Mouse (Mus musculus) neural tube, embryonic 11.5 days (tissue): ENCODE measurements around the gene Wipf3. TPM values are rescaled to one million over a fixed set of nuclear protein-coding genes. Genes with fewer than 3 reads are reported as not detected.

Source experiments
- ATAC-seq: fragments of 200-750 bp; cut with Nextera tagmentation; 2 replicates; pipeline ENCODE4 v1.8.0; 2017; ENCODE audit warnings: moderate number of reproducible peaks, mild to moderate bottlenecking, moderate TSS enrichment, moderate library complexity; ENCODE audit not compliant: insufficient read depth, low FRiP score, low TSS enrichment
- DNase-seq: peaks from one replicate; pipeline ENCODE4 v3.0.0-alpha.2; 2015; ENCODE audit warnings: low spot score
- H3K27ac ChIP-seq: fragments of 300-500 bp; sonication (generic); 2 replicates; pipeline ENCODE4 v1.5.1; 2014; ENCODE audit warnings: low read depth, mild to moderate bottlenecking, low read length
- H3K27me3 ChIP-seq: fragments of 300-500 bp; sonication (generic); 2 replicates; pipeline ENCODE4 v1.6.1; 2014; ENCODE audit warnings: mild to moderate bottlenecking, low read length, mixed read lengths; ENCODE audit not compliant: control insufficient read depth, insufficient read depth
- H3K36me3 ChIP-seq: fragments of 300-500 bp; sonication (generic); 2 replicates; pipeline ENCODE4 v1.6.1; 2014; ENCODE audit warnings: mild to moderate bottlenecking, low read length, moderate library complexity, mixed read lengths; ENCODE audit not compliant: control insufficient read depth, insufficient read depth
- H3K4me1 ChIP-seq: fragments of 300-500 bp; sonication (generic); 2 replicates; pipeline ENCODE4 v1.6.1; 2014; ENCODE audit warnings: low read length, mixed read lengths; ENCODE audit not compliant: control insufficient read depth, insufficient read depth
- H3K4me2 ChIP-seq: fragments of 300-500 bp; sonication (generic); 2 replicates; pipeline ENCODE4 v1.6.1; 2014; ENCODE audit warnings: low read depth, mild to moderate bottlenecking, moderate library complexity
- H3K4me3 ChIP-seq: fragments of 300-500 bp; sonication (generic); 2 replicates; pipeline ENCODE4 v1.5.1; 2014; ENCODE audit warnings: low read depth, low read length
- H3K9ac ChIP-seq: fragments of 300-500 bp; sonication (generic); 2 replicates; pipeline ENCODE4 v1.6.1; 2014; ENCODE audit warnings: mild to moderate bottlenecking, low read length
- H3K9me3 ChIP-seq: fragments of 300-500 bp; sonication (generic); 2 replicates; pipeline ENCODE4 v1.6.1; 2016; ENCODE audit warnings: low read length; ENCODE audit not compliant: control insufficient read depth
- WGBS: fragments of 180-500 bp; shearing (Covaris S2); extraction: QIAGEN DNeasy Blood & Tissue Kit; methylation state at CpG from one replicate; pipeline ENCODE4 v1.1.7; 2014; 5-methylcytosine and 5-hydroxymethylcytosine counted together
- polyA plus RNA-seq: library from polyadenylated mRNA; unstranded; fragments of >200 nt; fragmentation: Nextera tagmentation; extraction: Ambion mirVana; gene quantifications from 2 replicates; pipeline ENCODE4 v1.2.1, GENCODE M21; 2014

Wipf3 gene
- polyA plus RNA-seq, 1 experiment from 2014 or later = 0.80 TPM

DNA sequence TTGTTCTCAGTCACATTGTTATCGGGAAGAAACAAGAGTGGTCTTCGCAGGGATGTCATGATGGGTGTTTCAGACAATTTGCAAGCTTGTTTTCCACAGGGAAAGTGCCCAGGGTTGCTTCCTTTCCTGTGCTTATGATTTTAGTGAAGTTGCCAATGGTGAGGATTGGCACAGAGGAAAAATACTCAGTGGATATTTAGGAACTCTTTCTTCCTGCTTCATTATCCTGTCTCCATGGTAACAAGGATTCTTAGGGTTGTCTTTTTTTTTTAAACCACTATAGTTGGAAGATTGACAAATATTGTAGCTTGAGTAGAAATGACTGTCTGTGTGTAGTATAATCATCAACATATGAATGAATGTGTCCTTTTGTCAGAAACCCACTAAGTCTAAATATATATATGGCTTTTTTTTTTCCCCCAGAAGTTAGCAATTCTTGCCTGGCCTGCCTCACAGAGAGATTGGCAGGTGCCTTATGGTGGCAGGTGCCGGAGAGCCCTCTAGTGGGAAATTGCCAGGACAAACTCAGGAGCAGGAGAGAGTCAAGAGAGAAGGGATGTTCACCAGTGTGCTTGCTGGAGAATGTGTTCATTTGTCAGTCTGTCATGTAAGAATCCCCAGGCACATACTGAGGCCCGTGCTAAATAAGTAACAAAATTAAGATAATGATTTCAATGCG lies 49.4 kb downstream of the Wipf3 start:
- no peaks in the 10 kb centered on the region for H3K27me3 ChIP-seq
- no peak overlapping the region for H3K4me3 ChIP-seq
- H3K9me3 ChIP-seq = no peaks in the 10 kb centered on the region
- DNase-seq (no peak), ATAC-seq (no peak)
- H3K4me1 ChIP-seq = no peaks in the 10 kb centered on the region
- no peak overlapping the region for H3K27ac ChIP-seq
- H3K36me3 ChIP-seq = no peaks in the 10 kb centered on the region
- 73% methylated on average over 5 of the region's 5 CpGs for WGBS
- H3K9ac ChIP-seq = no peak overlapping the region
- H3K4me2 ChIP-seq = no peak overlapping the region

DNA sequence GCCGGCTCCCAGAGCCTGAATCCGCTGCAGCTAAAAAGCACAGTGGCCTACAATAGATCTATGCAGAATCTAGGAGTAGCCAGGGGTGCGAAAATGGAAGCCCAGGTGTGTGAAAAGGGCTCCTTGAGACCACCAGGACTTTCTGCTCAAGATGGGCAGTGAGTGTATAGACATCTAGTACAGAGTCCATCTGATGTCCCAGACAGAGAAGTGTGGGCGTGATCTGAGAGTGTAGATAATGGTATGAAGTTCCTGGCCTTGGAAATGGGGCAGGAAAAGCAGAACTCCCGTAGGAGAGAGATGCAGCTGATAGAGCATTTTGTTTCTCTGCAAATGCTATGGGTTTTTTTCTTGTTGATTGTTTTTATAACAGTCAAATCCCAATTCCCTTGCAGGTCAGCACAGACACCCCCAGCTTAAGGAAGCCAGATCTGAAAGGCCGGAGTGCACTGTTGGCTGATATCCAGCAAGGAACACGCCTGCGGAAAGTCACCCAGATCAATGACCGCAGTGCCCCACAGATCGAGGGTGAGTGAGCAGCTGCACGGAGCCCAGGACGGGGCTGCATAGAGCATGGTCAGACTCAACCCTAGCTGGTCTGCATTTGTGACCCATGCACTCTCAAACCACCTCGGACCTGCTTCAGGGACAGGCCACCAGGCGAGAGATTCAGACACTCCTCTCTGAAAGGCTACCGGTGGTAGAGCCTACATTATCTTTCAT lies 52.1 kb downstream of the Wipf3 start:
- Histone ChIP-seq H3K36me3 (no peaks in the 10 kb centered on the region), H3K27ac (no peak overlapping the region), H3K9ac (no peak overlapping the region), H3K9me3 (no peaks in the 10 kb centered on the region), H3K4me3 (no peak overlapping the region), H3K4me1 (0 out of 2 replicates have a peak, but pooled peaks cover 2% of the 10 kb centered on the region), H3K4me2 (no peak overlapping the region), H3K27me3 (0 out of 2 replicates have a peak, but pooled peaks cover 3% of the 10 kb centered on the region)
- WGBS = 86% methylated on average over 15 of the region's 15 CpGs
- DNase-seq = no peak
- no peak for ATAC-seq

DNA sequence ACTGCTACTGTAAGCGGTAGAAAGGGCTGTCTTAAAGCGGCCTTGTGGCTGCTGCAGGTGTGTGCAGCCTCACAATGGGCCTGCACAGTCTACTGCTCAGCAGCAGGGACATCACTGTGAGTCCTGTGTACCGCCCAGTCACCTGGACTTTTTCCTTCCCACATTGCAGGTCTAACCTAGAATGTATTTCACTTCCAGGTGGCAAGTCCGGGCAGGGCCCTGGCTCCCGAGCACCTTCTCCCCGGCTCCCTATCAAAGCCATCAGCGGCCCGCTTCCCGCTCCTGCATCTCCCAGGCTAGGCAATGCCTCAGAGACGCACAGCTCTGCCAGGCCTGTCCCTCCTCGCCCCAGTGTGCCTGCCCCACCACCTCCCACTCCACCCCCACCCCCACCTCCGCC lies 55.6 kb downstream of the Wipf3 start:
- WGBS = 14% methylated on average over 11 of the region's 12 CpGs
- no peak overlapping the region for H3K27ac ChIP-seq

DNA sequence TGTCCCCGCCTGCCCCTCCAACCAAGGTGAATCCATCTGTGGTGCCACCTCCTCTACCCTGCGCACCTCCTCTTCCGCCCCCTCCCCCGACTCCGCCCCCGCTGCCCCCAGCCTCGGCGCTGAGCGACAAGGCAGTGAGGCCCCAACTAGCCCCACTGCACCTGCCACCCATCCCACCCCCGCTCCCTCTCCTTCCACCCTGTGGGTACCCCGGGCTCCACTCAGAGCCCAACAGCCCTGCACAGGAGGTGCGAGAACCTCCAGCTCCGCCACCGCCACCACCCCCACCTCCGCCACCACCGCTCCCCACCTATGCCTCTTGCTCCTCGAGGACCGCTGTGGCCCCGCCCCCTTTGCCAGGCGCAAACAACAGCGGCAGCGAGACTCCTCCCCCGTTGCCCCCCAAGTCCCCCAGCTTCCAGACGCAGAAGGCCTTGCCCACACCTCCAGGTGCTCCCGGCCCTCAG lies 56.1 kb downstream of the Wipf3 start:
- H3K9me3 ChIP-seq = no peaks in the 10 kb centered on the region
- WGBS = under 1% methylated on average over 15 of the region's 25 CpGs
- 0 out of 2 replicates have a peak, but pooled peaks cover 3% of the 10 kb centered on the region for H3K27me3 ChIP-seq
- DNase-seq = no peak
- H3K4me2 ChIP-seq = peak overlapping the region; percentile 56
- ATAC-seq = no peak
- no peak overlapping the region for H3K27ac ChIP-seq
- no peaks in the 10 kb centered on the region for H3K36me3 ChIP-seq
- H3K4me3 ChIP-seq = peak overlapping the region; percentile 27
- peak overlapping the region; percentile 39 for H3K9ac ChIP-seq
- H3K4me1 ChIP-seq = 0 out of 2 replicates have a peak, but pooled peaks cover 2% of the 10 kb centered on the region

More for the DNA sequence above, 55.6 kb downstream of the Wipf3 start:
- H3K4me3 ChIP-seq = peak overlapping the region; percentile 27; the same call in 1 of the 2 replicates
- peak overlapping the region; percentile 56 for H3K4me2 ChIP-seq
- ATAC-seq (no peak), DNase-seq (no peak)
- H3K4me1 ChIP-seq = 0 out of 2 replicates have a peak, but pooled peaks cover 2% of the 10 kb centered on the region
- H3K9ac ChIP-seq = peak overlapping the region; percentile 39
- 0 out of 2 replicates have a peak, but pooled peaks cover 3% of the 10 kb centered on the region for H3K27me3 ChIP-seq
- no peaks in the 10 kb centered on the region for H3K9me3 ChIP-seq
- no peaks in the 10 kb centered on the region for H3K36me3 ChIP-seq

DNA sequence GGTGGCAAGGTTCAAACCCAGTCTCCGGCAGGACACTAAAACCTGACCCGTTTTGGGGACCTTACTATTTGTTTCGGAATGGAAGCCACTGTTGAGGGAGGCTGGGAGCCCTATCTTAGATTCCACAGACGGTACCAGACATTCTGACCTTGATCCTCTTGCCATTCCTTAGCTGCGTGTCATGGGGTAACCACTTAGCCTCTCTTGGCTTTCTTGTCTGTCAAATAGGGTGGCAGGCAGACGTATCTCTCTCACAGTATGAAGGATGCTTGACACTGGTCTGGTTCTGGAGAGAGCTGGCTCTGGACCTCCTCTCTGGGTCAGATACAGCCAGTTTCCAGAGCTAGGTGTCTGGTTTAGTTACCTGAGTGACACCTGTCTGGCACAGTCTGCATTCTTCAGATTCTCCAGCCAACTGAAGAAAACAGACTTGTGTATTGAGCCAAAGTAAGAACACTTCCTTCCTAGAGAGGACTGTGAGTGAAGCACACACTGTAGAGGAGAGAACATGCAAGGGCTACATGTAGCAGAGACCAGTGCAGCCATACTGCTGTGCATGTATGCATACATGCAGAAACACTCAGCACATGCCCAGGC lies 56.7 kb downstream of the Wipf3 start:
- no peak overlapping the region for H3K27ac ChIP-seq
- no peak overlapping the region for H3K4me3 ChIP-seq
- H3K9me3 ChIP-seq = no peaks in the 10 kb centered on the region
- DNase-seq (no peak), ATAC-seq (no peak)
- H3K9ac ChIP-seq = no peak overlapping the region
- 30% methylated on average over 6 of the region's 6 CpGs for WGBS
- 0 out of 2 replicates have a peak, but pooled peaks cover 3% of the 10 kb centered on the region for H3K27me3 ChIP-seq
- no peaks in the 10 kb centered on the region for H3K36me3 ChIP-seq
- H3K4me1 ChIP-seq = 0 out of 2 replicates have a peak, but pooled peaks cover 2% of the 10 kb centered on the region
- no peak overlapping the region for H3K4me2 ChIP-seq

DNA sequence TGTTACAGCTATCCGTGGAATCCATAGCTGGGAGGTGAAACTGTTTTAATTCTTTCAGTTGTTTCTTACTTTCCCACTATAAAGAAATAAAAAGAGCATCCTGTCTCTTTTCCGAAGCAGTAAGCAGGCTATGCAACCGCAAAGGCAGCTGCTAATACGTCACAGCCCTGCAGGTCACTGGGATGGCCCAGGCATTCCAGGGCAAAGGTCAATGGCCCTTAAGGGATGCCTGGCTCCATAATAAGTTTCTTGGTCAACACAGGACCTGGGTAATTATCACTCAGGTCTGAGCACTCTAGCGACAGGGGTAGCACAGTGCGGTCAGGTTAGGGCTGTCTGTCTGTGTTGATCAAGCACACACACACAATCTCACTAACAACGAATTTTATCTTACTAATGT lies 61.7 kb downstream of the Wipf3 start:
- H3K9ac ChIP-seq = no peak overlapping the region
- no peak overlapping the region for H3K4me3 ChIP-seq
- no peaks in the 10 kb centered on the region for H3K4me1 ChIP-seq
- no peak overlapping the region for H3K27ac ChIP-seq
- H3K4me2 ChIP-seq = no peak overlapping the region
- ATAC-seq (no peak), DNase-seq (no peak)
- WGBS = 56% methylated on average over 7 of the region's 7 CpGs
- H3K27me3 ChIP-seq = no peaks in the 10 kb centered on the region
- H3K36me3 ChIP-seq = no peaks in the 10 kb centered on the region
- no peaks in the 10 kb centered on the region for H3K9me3 ChIP-seq

DNA sequence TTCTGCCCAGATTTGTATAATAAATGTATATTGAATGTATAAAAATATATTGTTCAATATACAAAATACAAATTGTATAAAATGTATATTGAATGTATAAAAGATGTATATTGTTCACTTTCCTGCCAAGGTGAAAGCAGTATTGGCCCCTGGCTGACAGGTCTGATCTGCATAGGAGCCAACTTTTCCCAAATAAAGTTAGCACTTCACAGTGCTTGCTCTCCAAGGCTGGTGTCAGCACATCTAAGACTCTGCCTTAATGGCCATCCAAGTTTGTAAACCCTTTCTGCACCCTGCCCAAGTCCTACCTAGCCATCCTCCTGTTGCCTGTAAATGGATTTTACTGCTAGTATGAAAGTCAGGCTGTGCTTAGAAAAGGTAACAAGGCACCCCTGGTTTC lies 64.7 kb downstream of the Wipf3 start:
- ATAC-seq (no peak), DNase-seq (no peak)
- Histone ChIP-seq H3K4me1 (no peaks in the 10 kb centered on the region), H3K9ac (no peak overlapping the region), H3K4me3 (no peak overlapping the region), H3K27ac (no peak overlapping the region), H3K9me3 (no peaks in the 10 kb centered on the region), H3K27me3 (no peaks in the 10 kb centered on the region), H3K4me2 (no peak overlapping the region), H3K36me3 (no peaks in the 10 kb centered on the region)

GRCm38 (mm10) chr6:54494612-54495398 lies 65.4 kb downstream of the Wipf3 start:
- H3K27me3 ChIP-seq = no peaks in the 10 kb centered on the region
- H3K36me3 ChIP-seq = no peaks in the 10 kb centered on the region
- H3K4me3 ChIP-seq = no peak overlapping the region
- DNase-seq = no peak
- H3K9me3 ChIP-seq = no peaks in the 10 kb centered on the region
- H3K27ac ChIP-seq = no peak overlapping the region
- ATAC-seq = no peak
- no peak overlapping the region for H3K9ac ChIP-seq
- H3K4me1 ChIP-seq = no peaks in the 10 kb centered on the region
- 72% methylated on average over 11 of the region's 11 CpGs for WGBS
- no peak overlapping the region for H3K4me2 ChIP-seq
